Mouse (Mus musculus): ENCODE measurements around the gene Wfdc15b.

- TF ChIP-seq POLR2A (IDR thresholded peaks at IDR 0.05; ENCODE audit: low read depth, low read length) (no peak), CTCF (IDR thresholded peaks at IDR 0.05; ENCODE audit: extremely low read depth, insufficient read depth, insufficient read length, insufficient replicate concordance) (no peak)
Observed at GRCm38 (mm10) chr2:164228361-164229070, 7.1 kb upstream of the Wfdc15b start.

Data from spleen, adult 2 months (tissue).